Mouse (Mus musculus): ENCODE measurements at regions not wholly inside any gene's neighbourhood (a gene's known extent, or its start where the extent isn't known, plus 50 kb on each side); places are given as distances from the start of the nearest gene placed in this dataset.
"Not testable (repeated sequence)": the region's sequence is repeated elsewhere in the genome, so short reads cannot be mapped to it uniquely, and the experiment has no call there.

DNA sequence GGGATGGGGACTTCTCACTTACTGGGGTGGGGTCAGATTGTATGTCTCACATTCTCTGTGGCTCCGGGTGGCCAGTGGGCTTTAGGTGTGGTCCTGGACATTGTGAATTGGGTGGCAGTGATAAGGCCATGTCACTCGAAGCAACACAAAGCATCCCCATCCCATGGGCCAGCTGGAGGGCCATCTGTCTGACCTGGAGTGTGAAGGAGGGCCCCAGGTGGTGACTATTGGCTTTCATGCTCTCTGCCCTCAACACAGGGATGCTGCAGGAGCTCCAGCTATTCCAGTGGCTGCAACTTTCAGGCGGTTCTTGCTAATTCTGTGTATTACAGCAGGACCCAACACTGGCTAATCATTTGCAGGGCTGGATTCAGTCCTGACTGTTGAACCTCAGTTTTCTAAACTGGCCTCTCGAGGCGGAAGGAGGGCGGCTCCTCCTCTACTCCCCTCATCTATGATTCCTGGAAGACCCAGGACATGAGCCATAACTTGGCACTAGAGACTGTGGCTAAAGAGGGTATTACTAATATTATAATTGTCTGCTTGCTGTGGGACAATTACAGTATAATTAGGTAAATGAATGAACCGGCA lies 64.1 kb downstream of the 9530068E07Rik start:
- no peak for ATAC-seq (replicated peaks)
- no peak overlapping the region for H3K27ac ChIP-seq (replicated peaks)
- no peak overlapping the region for H3K4me3 ChIP-seq
- H3K4me2 ChIP-seq (replicated peaks), result no peak overlapping the region
- no peaks in the 10 kb centered on the region for H3K27me3 ChIP-seq
- WGBS, result 70% methylated on average over 7 of the region's 7 CpGs
- H3K9me3 ChIP-seq, result no peaks in the 10 kb centered on the region
- H3K9ac ChIP-seq (replicated peaks), result no peak overlapping the region
- no peaks in the 10 kb centered on the region for H3K4me1 ChIP-seq
- no peaks in the 10 kb centered on the region for H3K36me3 ChIP-seq

DNA sequence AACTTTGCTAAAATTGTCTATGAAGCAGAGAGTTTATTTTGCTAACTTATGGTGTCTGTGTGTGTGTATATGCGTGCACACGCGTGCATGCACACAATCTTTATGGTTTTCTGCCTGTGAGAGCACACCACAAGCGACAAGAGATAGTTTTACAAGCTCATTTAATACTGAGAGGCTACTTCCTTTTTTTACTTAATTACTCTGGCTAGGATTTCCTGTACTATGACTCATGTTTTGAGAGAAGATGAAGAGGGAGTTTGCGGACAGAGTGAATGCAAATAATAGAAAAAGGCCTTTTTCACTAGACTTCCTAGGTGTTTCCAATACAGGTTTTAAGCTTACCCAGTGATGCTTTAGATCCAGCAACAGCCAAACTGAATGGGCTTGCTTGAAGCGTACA lies 74.9 kb downstream of the 9530068E07Rik start:
- H3K4me3 ChIP-seq; H3K27me3 ChIP-seq; H3K4me2 ChIP-seq (replicated peaks); H3K27ac ChIP-seq (replicated peaks); H3K9me3 ChIP-seq; H3K36me3 ChIP-seq; ATAC-seq (replicated peaks); H3K9ac ChIP-seq (replicated peaks); H3K4me1 ChIP-seq: not testable (repeated sequence)
- WGBS, result 89% methylated on average over 6 of the region's 6 CpGs

DNA sequence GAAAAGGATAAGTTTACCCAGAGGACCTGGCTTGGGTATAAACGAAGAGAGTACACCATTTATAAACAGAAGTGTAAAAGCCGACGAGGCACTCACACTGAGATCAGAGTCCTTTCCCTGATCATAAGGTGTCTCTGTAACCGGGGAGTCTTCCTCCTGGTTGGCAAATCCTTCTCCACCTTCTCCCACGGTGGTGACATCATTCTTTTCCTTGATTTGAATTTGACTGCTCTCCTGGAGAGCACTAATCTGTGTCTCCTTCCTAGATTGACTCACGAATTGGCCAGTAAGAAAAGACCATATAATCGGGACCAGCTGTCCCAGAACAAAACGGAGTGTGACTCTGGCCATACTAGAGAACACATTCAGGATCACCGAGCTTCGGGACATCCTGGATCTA lies 83.9 kb downstream of the 9530068E07Rik start:
- not testable (repeated sequence) for H3K27ac ChIP-seq (replicated peaks); ATAC-seq (replicated peaks); H3K36me3 ChIP-seq; H3K4me1 ChIP-seq; H3K9me3 ChIP-seq; H3K4me3 ChIP-seq; H3K4me2 ChIP-seq (replicated peaks); H3K9ac ChIP-seq (replicated peaks); H3K27me3 ChIP-seq
- WGBS, result 60% methylated on average over 10 of the region's 10 CpGs

DNA sequence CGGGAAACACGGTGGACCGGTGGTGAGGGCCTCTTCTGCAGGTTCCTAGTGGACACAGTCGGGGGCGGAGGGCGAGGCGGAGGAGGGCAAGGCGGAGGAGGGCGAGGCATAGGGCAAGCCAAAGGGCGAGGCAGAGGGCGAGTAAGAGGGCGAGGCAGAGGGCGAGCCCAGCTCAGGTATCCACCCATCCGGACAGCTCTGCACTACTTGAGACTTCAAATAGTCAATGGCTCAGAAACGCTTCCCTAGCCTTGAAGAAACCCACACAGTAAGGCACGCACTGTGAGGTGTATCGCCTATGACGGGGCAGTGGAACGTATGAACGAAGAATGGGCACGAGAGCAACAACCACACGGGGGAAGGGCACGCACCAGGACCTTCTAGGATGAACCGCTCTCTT lies 84.5 kb downstream of the 9530068E07Rik start:
- not testable (repeated sequence) for H3K9ac ChIP-seq (replicated peaks); ATAC-seq (replicated peaks); H3K27ac ChIP-seq (replicated peaks); H3K9me3 ChIP-seq; H3K27me3 ChIP-seq; H3K4me3 ChIP-seq; H3K36me3 ChIP-seq; H3K4me2 ChIP-seq (replicated peaks); H3K4me1 ChIP-seq
- 95% methylated on average over 24 of the region's 24 CpGs for WGBS

DNA sequence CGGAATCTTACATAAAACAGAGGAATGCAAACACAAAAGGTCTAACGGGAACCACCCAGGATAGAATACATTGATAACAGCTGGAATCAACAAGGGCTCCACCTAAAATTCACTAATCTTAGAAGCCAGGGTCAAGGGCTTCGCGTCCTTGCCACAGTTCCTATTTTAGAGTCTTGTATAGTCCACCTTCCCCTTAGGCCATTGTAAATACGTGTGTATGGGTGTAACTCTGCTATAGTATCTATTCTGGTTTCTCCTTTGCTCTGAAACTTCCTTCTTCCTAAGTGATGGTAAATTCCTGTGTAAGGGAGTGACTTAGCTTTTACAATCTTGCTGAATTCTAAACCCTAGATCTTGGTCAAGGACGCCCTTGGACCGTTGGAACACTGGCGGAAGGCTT lies 87.3 kb downstream of the 9530068E07Rik start:
- H3K9ac ChIP-seq (replicated peaks); H3K27ac ChIP-seq (replicated peaks); H3K27me3 ChIP-seq; H3K4me1 ChIP-seq; H3K36me3 ChIP-seq; H3K4me3 ChIP-seq; H3K9me3 ChIP-seq; H3K4me2 ChIP-seq (replicated peaks); ATAC-seq (replicated peaks): not testable (repeated sequence)
- WGBS, result 95% methylated on average over 6 of the region's 8 CpGs

DNA sequence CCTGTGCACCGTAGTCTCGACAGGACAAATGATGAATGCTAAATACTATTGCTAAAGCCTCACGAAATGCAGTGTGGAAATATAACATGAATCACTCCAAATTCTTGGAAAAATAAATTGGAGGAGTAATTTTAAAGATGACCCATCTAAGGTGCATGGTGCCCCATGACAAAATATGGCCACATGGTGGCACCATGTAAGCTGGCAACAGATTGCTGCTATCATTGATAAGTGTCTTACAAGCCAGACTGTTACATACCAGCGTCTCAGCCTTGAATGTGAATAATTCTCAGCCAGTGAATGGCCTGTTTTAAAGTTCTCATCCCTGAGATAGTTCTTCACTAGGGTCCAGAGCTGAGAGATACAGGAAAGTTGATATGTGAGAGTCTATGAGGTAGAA lies 92.3 kb downstream of the 9530068E07Rik start:
- H3K9ac ChIP-seq (replicated peaks); H3K4me3 ChIP-seq; H3K4me2 ChIP-seq (replicated peaks); H3K27ac ChIP-seq (replicated peaks); H3K4me1 ChIP-seq; ATAC-seq (replicated peaks); H3K27me3 ChIP-seq; H3K36me3 ChIP-seq; H3K9me3 ChIP-seq: not testable (repeated sequence)
- 68% methylated on average over 4 of the region's 4 CpGs for WGBS

DNA sequence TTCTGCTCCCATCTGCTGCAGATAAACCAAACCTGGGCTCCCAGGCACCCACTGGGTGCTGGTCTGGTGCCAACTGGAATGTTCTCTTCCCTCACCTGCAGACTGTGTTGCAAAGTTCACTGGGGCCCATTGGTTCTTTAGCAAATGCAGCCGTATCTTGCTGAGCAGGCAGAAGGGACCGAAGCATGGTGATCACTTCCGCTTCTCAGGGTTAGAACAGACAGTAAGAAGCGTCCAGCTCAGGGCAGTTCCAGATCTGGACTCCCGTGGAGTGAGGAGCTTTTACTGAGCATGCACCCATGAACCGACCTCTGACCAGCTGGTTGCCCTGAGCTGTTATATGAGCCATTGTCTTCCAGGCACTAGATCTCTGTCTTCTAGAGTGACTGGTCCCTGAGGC lies 97.1 kb downstream of the 9530068E07Rik start:
- no peak overlapping the region for H3K4me2 ChIP-seq (replicated peaks)
- H3K4me1 ChIP-seq, result no peaks in the 10 kb centered on the region
- WGBS, result 89% methylated on average over 6 of the region's 6 CpGs
- ATAC-seq (replicated peaks), result no peak
- H3K4me3 ChIP-seq, result no peak overlapping the region
- no peaks in the 10 kb centered on the region for H3K9me3 ChIP-seq
- no peaks in the 10 kb centered on the region for H3K27me3 ChIP-seq
- no peaks in the 10 kb centered on the region for H3K36me3 ChIP-seq
- no peak overlapping the region for H3K9ac ChIP-seq (replicated peaks)
- no peak overlapping the region for H3K27ac ChIP-seq (replicated peaks)

DNA sequence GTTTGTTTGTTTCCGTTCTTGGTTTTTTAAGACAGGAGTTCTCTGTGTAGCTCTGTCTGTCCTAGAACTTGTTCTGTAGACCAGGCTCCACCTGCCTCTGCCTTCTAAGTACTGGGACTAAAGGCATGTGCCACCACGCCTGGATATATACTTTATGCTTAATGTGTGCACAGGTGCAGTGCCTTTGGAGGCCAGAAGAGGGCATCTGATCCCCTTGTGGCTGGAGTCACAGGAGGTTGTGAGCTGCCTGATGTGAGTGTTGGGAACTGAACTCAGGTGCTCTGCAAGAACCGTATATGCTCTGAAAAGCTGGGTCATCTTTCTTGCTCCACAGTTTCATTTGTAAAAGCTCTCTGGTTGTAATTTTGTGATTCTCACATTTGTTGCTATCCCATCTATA lies 100.7 kb downstream of the 9530068E07Rik start:
- Histone ChIP-seq H3K4me3 (no peak overlapping the region), H3K4me2 (replicated peaks) (no peak overlapping the region), H3K27ac (replicated peaks) (no peak overlapping the region), H3K27me3 (no peaks in the 10 kb centered on the region), H3K36me3 (no peaks in the 10 kb centered on the region), H3K4me1 (no peaks in the 10 kb centered on the region), H3K9me3 (no peaks in the 10 kb centered on the region), H3K9ac (replicated peaks) (no peak overlapping the region)
- no peak for ATAC-seq (replicated peaks)
- WGBS, result 90% methylated on average over 3 of the region's 3 CpGs

DNA sequence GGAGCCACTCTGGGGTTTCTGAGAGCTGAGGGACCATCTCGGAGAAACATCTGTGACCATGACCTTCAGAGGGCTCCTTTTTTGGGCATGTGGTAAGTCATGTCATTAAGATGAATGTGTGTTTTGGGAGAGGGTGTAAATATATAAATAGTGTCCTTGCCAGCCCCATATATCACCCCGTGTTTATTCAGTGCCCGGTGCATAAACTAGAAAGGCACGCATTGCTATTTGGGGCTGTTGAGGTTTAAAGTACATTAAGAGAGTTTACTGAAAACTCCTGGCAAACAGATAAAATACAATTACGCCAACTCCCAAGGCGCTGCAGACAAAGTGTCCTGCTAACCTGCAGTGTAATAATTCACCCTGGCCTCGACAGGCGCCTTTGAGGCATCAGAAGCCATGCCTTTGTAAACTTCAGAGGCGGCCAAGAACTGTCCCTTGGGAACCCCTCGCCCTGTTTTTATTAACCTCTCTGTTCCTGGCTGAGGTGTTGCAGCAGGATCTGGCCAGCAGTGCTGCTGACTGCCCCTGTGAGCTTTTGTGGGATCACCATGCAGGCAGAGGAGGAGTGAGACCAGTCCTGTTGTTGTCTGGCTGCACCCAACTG lies 106.6 kb downstream of the 9530068E07Rik start:
- Histone ChIP-seq H3K27ac (replicated peaks) (no peak overlapping the region), H3K27me3 (no peaks in the 10 kb centered on the region), H3K36me3 (no peaks in the 10 kb centered on the region), H3K9me3 (no peaks in the 10 kb centered on the region), H3K4me3 (no peak overlapping the region), H3K4me1 (no peaks in the 10 kb centered on the region), H3K4me2 (replicated peaks) (no peak overlapping the region), H3K9ac (replicated peaks) (no peak overlapping the region)
- no peak for ATAC-seq (replicated peaks)
- WGBS, result 83% methylated on average over 10 of the region's 10 CpGs

DNA sequence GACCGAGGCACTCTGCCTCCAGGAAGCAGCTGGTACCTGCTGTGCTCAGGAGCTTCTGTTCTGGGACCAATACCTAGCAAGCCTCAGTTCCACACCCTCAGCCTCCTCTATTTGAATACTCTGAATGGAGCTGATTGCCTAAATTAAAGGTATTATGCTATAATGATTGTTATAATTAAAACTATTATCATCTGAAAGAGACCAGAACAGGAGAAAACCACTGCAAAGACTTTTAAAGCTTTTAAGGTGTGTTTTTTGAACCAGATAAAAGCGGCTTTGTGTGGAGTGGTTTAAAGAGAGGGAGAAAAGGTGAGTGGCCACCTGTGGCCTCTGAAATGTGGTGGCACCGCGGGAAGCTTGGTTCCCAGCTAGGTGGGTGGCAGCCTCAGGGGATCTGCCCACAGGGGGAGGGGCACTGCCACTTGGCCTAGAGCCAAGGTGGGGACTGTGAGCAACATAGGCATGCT lies 115.6 kb downstream of the 9530068E07Rik start:
- no peak overlapping the region for H3K4me3 ChIP-seq
- no peak overlapping the region for H3K4me2 ChIP-seq (replicated peaks)
- no peaks in the 10 kb centered on the region for H3K36me3 ChIP-seq
- no peak overlapping the region for H3K9ac ChIP-seq (replicated peaks)
- H3K27ac ChIP-seq (replicated peaks), result no peak overlapping the region
- peaks cover 6% of the 10 kb centered on the region for H3K4me1 ChIP-seq
- ATAC-seq (replicated peaks), result no peak
- no peaks in the 10 kb centered on the region for H3K9me3 ChIP-seq
- H3K27me3 ChIP-seq, result no peaks in the 10 kb centered on the region
- 29% methylated on average over 4 of the region's 4 CpGs for WGBS

DNA sequence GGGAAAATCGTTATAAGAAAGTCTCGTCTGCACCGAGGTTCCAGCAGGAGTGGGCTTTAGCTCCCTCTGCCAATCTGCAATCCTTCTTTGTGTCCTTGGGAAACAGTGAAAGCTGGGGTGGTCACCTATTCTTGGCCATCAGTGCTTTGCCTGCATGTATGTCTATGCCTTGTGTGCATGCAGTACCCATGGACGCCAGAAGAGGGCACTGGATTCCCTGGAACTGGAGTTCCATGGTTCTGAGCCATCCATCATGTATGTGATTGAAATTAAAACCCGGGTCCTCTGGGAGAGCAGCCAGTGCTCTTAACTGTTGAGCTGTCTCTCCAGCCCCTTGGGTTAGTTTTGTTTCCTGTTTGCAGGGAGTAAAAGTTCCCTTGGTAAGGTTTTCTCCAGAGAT lies 121.1 kb downstream of the 9530068E07Rik start:
- H3K4me1 ChIP-seq, result peaks cover 5% of the 10 kb centered on the region
- H3K27ac ChIP-seq (replicated peaks), result no peak overlapping the region
- H3K27me3 ChIP-seq, result no peaks in the 10 kb centered on the region
- H3K9me3 ChIP-seq, result no peaks in the 10 kb centered on the region
- H3K4me2 ChIP-seq (replicated peaks), result no peak overlapping the region
- no peak overlapping the region for H3K4me3 ChIP-seq
- H3K9ac ChIP-seq (replicated peaks), result no peak overlapping the region
- 70% methylated on average over 5 of the region's 5 CpGs for WGBS
- no peak for ATAC-seq (replicated peaks)
- no peaks in the 10 kb centered on the region for H3K36me3 ChIP-seq

DNA sequence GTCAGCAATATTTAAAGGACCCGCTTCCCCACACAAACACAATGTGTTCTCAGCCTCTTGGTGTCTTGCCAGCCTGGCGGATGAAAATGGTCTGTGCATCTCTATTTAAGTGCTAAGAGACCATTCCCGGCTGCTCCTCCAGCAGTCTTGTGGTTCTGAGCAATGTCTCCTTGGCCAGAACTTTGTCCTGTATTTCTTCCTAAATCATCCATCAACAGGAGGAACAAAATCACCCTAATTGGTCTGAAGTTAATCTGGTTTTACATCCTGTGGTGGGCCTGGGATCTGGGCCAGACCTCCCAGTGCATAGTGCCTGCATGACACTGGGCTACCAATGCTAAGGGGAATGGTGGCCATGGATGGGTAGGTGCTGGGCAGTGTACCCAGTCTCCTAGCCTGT lies 123.6 kb downstream of the 9530068E07Rik start:
- Histone ChIP-seq H3K4me3 (no peak overlapping the region), H3K9me3 (no peaks in the 10 kb centered on the region), H3K36me3 (no peaks in the 10 kb centered on the region), H3K9ac (replicated peaks) (no peak overlapping the region), H3K27me3 (no peaks in the 10 kb centered on the region), H3K4me1 (peaks cover 12% of the 10 kb centered on the region), H3K4me2 (replicated peaks) (no peak overlapping the region), H3K27ac (replicated peaks) (no peak overlapping the region)
- ATAC-seq (replicated peaks), result no peak
- WGBS, result 31% methylated on average over 3 of the region's 3 CpGs

DNA sequence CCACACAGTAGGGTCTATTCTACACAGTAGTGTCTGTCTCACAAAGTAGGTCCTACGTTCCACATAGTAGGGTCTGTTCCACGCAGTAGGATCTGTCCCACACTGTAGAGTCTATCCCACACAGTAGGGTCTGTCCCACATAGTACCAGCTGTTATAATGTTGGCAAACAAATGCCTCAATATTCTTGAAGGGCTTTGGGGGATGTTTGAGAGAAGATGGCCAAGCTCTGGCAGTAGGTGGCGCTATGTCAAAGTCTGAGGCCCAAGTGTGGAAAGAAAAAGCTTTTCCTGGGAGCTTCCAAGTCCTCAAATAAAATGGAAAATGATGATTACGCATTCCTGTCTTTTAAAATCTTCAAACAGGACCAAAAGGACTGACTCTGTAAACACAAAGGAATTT lies 125.7 kb downstream of the 9530068E07Rik start:
- 0 out of 2 replicates have a peak, but pooled peaks have one; percentile 55 for ATAC-seq (replicated peaks)
- H3K4me2 ChIP-seq (replicated peaks), result no peak overlapping the region
- H3K27me3 ChIP-seq, result no peaks in the 10 kb centered on the region
- H3K27ac ChIP-seq (replicated peaks), result 0 out of 2 replicates have a peak overlapping the region, but pooled peaks have one; percentile 4
- H3K4me1 ChIP-seq, result peaks cover 12% of the 10 kb centered on the region
- 40% methylated on average over 4 of the region's 4 CpGs for WGBS
- H3K36me3 ChIP-seq, result no peaks in the 10 kb centered on the region
- no peaks in the 10 kb centered on the region for H3K9me3 ChIP-seq
- H3K9ac ChIP-seq (replicated peaks), result no peak overlapping the region
- H3K4me3 ChIP-seq, result no peak overlapping the region

Measured in forebrain, embryonic 15.5 days (tissue).